Mouse (Mus musculus): Measurements from ENCODE around the gene Armh2. TPM values are rescaled to one million over a fixed set of nuclear protein-coding genes. Genes with fewer than 3 reads are reported as not detected.
"Not testable (repeated sequence)": the region's sequence is repeated elsewhere in the genome, so short reads cannot be mapped to it uniquely, and the experiment has no call there.

The Armh2 gene
- polyA plus RNA-seq, 1 experiment, result not detected

- Histone ChIP-seq H3K4me1 (ENCODE audit: control insufficient read depth, insufficient read depth, low read length) (peaks cover 1% of the 10 kb centered on the region), H3K4me3 (replicated peaks; ENCODE audit: control insufficient read depth, low read depth, low read length) (peak overlapping the region; percentile 62), H3K27ac (ENCODE audit: control insufficient read depth, insufficient read depth, low read depth, low read length, poor library complexity) (no peak overlapping the region)
- 59% methylated on average over 5 of the region's 5 CpGs for WGBS
- TF ChIP-seq POLR2A (IDR thresholded peaks at IDR 0.05; ENCODE audit: borderline replicate concordance, control insufficient read depth, low read depth, low read length) (no peak), CTCF (IDR thresholded peaks at IDR 0.05; ENCODE audit: control insufficient read depth, insufficient read depth, low read length) (no peak)
Observed at GRCm38 (mm10) chr13:24760351-24760870, 19.4 kb downstream of the Armh2 start.

- WGBS, result 4% methylated on average over 10 of the region's 10 CpGs
- peak overlapping the region; percentile 23 for H3K27ac ChIP-seq (ENCODE audit: control insufficient read depth, insufficient read depth, low read depth, low read length, poor library complexity)
- peaks cover 1% of the 10 kb centered on the region for H3K4me1 ChIP-seq (ENCODE audit: control insufficient read depth, insufficient read depth, low read length)
- peak overlapping the region; percentile 77 for H3K4me3 ChIP-seq (replicated peaks; ENCODE audit: control insufficient read depth, low read depth, low read length)
- TF ChIP-seq CTCF (IDR thresholded peaks at IDR 0.05; ENCODE audit: control insufficient read depth, insufficient read depth, low read length), result no peak
- no peak for TF ChIP-seq POLR2A (IDR thresholded peaks at IDR 0.05; ENCODE audit: borderline replicate concordance, control insufficient read depth, low read depth, low read length)
Observed at GRCm38 (mm10) chr13:24761083-24761402, 20.0 kb downstream of the Armh2 start.

DNA sequence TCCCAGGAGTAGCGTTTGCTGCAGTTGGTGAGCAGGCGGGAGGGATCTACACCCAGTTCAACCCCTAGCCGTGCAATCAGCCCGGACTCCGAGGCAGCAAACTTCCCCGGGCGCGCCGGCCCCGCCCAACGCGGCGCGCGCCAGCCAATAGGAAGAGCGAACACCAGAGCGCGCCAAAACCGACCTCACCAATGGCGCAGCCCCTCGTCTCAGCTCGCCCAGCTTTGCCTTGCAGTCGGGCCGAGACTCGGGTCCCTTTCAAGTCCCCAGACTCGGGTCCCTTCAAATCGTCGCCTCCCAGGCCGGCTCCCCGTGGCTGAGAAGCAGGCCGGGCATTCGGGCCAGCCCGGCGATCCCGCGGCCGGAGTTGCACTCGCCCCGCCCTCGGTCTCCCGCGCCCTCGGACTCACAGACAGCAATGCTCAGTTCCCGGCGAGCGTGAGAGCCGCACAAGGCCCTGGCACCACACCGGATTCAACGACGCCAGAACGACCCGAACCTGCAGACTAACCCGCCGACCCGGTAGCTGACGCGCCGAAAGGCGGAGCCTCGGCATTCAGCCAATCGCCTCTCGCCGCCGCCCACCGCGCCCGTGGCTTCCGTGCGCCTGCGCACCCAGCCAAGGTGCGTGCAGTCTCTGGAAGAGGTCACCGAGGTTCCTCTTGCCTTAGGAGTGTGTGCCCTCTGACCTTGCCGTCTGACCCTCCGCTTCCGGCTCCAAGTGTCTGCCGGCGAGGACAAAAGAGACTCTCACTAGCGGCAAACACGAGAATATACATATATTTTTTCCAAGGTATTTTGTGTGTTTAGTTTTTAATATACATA is 20.6 kb downstream of the Armh2 start, which contains the start of gene Gmnn:
Gene Gmnn, minus strand, starts transcription at position 521 of the 825 bp plus-strand sequence.
- peak; percentile 78 for TF ChIP-seq POLR2A (IDR thresholded peaks at IDR 0.05; ENCODE audit: borderline replicate concordance, control insufficient read depth, low read depth, low read length)
- no peak for TF ChIP-seq CTCF (IDR thresholded peaks at IDR 0.05; ENCODE audit: control insufficient read depth, insufficient read depth, low read length)
- H3K4me1 ChIP-seq (ENCODE audit: control insufficient read depth, insufficient read depth, low read length), result peaks cover 1% of the 10 kb centered on the region
- H3K27ac ChIP-seq (ENCODE audit: control insufficient read depth, insufficient read depth, low read depth, low read length, poor library complexity), result peak within 1 kb of the TSS; percentile 92
- WGBS, result under 1% methylated on average over 79 of the region's 79 CpGs
- H3K4me3 ChIP-seq (replicated peaks; ENCODE audit: control insufficient read depth, low read depth, low read length), result peak within 1 kb of the TSS; percentile 77

DNA sequence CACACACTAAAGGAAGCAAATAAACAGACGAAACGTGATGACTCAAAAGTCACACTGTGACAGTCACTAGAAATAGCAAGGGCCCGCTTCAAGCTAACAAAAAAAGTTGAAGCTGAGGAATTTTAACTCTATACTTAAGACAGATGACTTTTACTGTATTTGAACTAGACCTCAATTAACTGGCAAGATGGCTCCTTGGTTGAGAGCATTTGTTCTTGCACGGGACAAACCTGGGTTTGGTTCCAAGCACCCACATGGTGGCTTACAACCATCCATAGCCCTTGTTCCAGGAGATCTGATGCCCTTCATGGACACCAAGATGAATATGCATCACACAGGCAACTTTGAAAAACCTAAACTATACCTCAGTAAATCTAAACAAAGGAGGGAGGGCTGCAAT is 21.2 kb downstream of the Armh2 start:
- peaks cover 1% of the 10 kb centered on the region for H3K4me1 ChIP-seq (ENCODE audit: control insufficient read depth, insufficient read depth, low read length)
- H3K27ac ChIP-seq (ENCODE audit: control insufficient read depth, insufficient read depth, low read depth, low read length, poor library complexity), result no peak overlapping the region
- peak overlapping the region; percentile 77 for H3K4me3 ChIP-seq (replicated peaks; ENCODE audit: control insufficient read depth, low read depth, low read length)
- 8% methylated on average over 4 of the region's 4 CpGs for WGBS
- TF ChIP-seq CTCF (IDR thresholded peaks at IDR 0.05; ENCODE audit: control insufficient read depth, insufficient read depth, low read length) (no peak), POLR2A (IDR thresholded peaks at IDR 0.05; ENCODE audit: borderline replicate concordance, control insufficient read depth, low read depth, low read length) (no peak)

DNA sequence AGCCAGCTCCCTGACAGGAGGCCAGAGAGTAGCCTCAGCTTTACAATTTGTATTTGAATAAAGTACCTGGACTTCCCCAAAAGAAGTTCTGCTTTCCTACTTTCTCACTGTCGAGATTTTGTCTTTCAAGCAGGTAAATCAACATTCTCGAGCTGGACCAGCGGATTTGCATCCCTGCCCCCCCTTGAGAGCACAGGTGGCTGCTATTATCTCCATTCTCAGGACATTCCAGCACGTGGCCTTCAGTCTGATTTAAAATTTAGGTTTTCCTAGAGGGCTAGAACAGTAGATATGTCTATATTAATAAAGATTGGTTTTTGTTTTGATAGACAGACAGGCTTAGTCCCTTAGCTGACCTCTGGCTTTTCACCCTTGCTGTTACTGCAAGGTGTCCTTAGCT is 26.8 kb downstream of the Armh2 start:
- H3K4me1 ChIP-seq (ENCODE audit: control insufficient read depth, insufficient read depth, low read length); H3K4me3 ChIP-seq (replicated peaks; ENCODE audit: control insufficient read depth, low read depth, low read length); H3K27ac ChIP-seq (ENCODE audit: control insufficient read depth, insufficient read depth, low read depth, low read length, poor library complexity): not testable (repeated sequence)
- WGBS, result 59% methylated on average over 4 of the region's 4 CpGs

DNA sequence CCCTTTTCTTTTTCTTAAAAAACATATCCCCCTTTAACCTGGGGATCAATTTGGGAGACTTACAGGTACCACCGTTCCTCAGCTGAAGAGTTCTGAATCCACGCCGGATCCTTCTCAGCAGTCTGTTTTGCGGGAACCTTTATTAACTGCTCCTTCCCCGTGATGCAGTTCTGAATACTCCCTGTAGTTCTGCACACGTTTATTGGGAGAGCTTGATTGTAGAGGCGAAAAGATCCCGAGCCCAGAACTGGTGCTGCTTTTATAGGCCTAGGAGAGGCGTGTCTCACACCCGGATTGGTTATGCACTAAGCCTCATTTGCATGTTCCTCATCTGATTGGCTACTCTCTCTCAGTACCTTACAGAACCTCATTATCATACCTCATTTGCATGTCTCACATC is 30.4 kb downstream of the Armh2 start:
- WGBS, result 94% methylated on average over 10 of the region's 10 CpGs
- not testable (repeated sequence) for H3K4me3 ChIP-seq (replicated peaks; ENCODE audit: control insufficient read depth, low read depth, low read length); H3K27ac ChIP-seq (ENCODE audit: control insufficient read depth, insufficient read depth, low read depth, low read length, poor library complexity); H3K4me1 ChIP-seq (ENCODE audit: control insufficient read depth, insufficient read depth, low read length)

GRCm38 (mm10) chr13:24776146-24776844 is 35.3 kb downstream of the Armh2 start:
- H3K4me1 ChIP-seq (ENCODE audit: control insufficient read depth, insufficient read depth, low read length), result no peaks in the 10 kb centered on the region
- H3K4me3 ChIP-seq (replicated peaks; ENCODE audit: control insufficient read depth, low read depth, low read length), result no peak overlapping the region
- TF ChIP-seq CTCF (IDR thresholded peaks at IDR 0.05; ENCODE audit: control insufficient read depth, insufficient read depth, low read length) (peak; percentile 84), POLR2A (IDR thresholded peaks at IDR 0.05; ENCODE audit: borderline replicate concordance, control insufficient read depth, low read depth, low read length) (no peak)
- no peak overlapping the region for H3K27ac ChIP-seq (ENCODE audit: control insufficient read depth, insufficient read depth, low read depth, low read length, poor library complexity)
- 43% methylated on average over 7 of the region's 7 CpGs for WGBS

GRCm38 (mm10) chr13:24778026-24778425 is 37.0 kb downstream of the Armh2 start:
- no peak overlapping the region for H3K27ac ChIP-seq (ENCODE audit: control insufficient read depth, insufficient read depth, low read depth, low read length, poor library complexity)
- WGBS, result 80% methylated on average over 2 of the region's 2 CpGs

More at GRCm38 (mm10) chr13:24778026-24778425, 37.0 kb downstream of the Armh2 start:
- H3K4me3 ChIP-seq (replicated peaks; ENCODE audit: control insufficient read depth, low read depth, low read length), result no peak overlapping the region
- TF ChIP-seq POLR2A (IDR thresholded peaks at IDR 0.05; ENCODE audit: borderline replicate concordance, control insufficient read depth, low read depth, low read length), result no peak
- no peak for TF ChIP-seq CTCF (IDR thresholded peaks at IDR 0.05; ENCODE audit: control insufficient read depth, insufficient read depth, low read length)
- no peaks in the 10 kb centered on the region for H3K4me1 ChIP-seq (ENCODE audit: control insufficient read depth, insufficient read depth, low read length)

Data from bone marrow, adult 2 months (tissue).